Mouse (Mus musculus) R1 (cell line): ENCODE measurements around the gene Smoc2.

Experiments
- DNase-seq: peaks from one replicate; pipeline ENCODE4 v3.0.0-alpha.2; 2018; ENCODE audit warnings: low read depth, low spot score

Smoc2 gene

DNA sequence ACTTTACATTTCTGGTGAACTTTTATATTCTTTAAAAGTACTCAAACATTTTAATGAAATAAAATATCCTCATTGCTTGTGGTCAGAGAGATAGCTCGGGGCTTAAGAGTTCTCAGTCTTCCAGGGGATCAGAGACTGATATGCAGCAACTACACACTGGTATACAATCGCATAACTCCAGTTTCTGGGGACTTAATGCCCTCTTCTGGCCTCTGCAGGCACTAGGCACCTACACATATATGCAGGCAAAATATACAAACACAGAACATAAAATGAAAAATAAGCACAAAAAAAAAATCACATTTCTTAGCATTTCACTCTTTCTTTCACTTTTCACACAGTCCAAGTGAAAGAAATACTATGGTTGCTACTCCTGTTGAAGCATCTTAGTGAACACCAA is 133.2 kb downstream of the Smoc2 start:
- DNase-seq, result no peak

DNA sequence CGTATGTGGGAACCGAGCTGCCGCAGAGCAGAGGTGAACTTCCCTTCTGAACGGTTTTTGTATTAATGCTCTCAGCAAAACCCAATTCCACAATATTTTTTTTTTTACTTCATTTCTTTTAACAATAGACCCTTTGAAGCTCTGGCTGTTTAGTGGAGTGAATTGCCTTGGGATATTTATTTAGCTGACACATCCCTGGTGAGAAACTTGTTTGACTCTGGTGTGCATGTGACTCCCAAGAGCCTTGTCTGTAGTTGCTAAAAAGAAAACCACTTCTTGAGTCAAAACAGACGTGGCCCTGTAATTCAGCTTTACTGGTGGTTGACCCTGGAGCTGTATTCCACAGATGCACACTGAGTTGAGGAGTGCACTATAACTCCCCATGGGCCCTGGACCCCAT is 135.2 kb downstream of the Smoc2 start:
- DNase-seq, result no peak

DNA sequence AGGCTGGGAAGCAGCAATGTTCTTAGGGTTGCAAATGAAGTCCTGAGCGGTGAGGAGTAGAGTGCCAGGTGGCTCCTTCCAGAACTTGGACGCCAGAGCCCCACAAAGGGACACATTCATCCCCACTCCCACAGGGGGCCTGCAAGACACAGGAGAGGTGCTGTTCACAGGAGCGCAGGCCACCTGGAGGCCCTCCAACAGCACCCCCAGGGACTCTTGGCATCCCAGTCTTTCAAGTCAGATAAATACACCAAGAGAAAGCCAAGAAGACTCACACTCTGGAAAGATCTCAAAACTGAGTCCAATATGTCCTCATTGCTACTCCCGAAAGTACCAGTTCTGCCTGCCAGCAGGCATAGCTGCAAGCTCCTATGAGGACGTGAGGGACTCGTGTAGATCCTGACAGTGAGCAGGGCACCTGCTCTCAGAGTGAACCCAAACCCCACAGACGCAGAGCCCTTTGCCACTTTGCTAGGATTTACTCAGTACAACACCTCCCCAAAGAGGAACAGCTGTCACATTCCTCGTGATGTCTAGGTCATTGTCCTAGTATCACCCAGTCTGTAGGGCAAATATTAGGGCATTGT is 141.2 kb downstream of the Smoc2 start:
- no peak for DNase-seq

DNA sequence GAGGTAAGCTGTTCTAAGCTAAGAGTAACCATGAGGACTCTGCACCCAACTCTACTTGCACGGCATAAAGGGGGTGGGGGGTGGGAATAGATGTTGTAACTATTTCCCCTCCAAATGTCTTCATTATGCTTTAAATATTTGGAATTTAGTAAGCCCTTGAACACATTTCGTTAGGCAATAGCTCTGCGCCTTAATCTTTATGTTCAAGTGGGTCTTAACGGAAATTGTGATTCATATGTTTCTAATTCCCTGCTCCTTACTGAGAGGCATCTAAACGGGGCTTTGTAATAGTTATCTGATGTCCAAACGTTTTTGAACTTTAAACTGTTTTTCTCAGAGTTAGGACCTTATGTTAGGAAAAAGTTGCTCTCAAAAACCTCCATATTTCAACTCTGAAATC is 147.2 kb downstream of the Smoc2 start:
- no peak for DNase-seq

DNA sequence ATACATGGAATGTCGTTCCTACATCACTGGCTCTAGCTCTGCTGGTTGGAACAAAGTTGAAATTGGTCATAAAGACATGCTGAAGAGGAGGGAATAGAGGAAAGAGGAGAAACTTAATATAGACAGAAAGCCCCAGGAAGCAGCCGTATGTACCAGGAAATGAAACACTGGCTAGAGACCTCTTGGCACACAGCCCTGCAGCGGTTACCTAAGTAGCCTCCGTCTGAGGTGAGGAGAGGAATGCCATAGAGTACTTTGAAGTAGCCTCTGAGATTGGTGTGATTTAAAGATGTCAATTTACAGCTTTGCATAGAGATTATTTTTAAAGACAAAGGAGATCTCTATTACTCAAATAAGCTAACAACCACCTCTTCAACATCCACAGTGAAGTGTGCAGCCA is 155.4 kb downstream of the Smoc2 start:
- DNase-seq, result no peak

DNA sequence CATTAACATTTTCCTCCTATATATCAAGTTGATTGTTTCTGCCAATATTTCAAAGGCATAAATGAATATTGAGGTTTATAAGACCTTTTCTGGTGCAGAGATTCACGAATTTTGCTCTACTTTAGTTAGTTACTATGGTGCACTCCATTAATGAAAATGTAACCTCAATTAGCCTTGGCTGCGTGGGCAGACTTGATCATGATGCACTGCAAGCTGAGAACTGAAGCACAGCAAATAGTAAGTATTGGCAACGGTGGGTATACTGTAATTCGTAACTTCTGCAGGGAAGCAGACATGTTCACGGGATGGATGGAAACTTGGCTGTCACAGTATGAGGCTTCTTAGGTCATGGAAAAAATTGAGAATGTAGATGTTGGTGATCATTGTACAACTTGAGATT is 166.3 kb downstream of the Smoc2 start:
- DNase-seq, result no peak

DNA sequence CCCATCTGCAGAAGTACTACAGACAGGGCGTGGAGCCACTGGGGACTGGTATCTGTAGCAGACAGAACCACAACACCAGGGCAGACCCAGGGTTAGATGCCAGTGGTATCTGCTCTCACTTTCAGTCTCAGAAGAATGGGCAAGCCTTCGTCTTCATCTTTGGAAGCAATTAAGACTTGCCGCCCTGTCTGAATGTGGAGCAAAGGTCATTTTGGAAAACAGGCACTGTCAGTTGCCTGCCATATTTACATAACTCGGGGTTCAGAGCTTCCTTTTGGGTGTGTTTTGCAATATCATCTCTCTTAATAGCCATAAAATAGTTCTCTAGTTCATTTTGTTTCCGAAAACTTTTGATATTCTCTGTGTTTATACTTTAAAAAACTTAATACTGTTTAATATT is 168.0 kb downstream of the Smoc2 start:
- no peak for DNase-seq
